Mouse (Mus musculus) thymus, adult 2 months (tissue): ENCODE results near the gene Trdn.

ENCODE experiments used
- CTCF ChIP-seq: fragments of 200-500 bp; IDR thresholded peaks from 2 replicates; pipeline ENCODE4 v1.5.1; 2012; ENCODE audit warnings: mild to moderate bottlenecking, control low read depth, low read length, moderate library complexity, borderline replicate concordance; ENCODE audit not compliant: control insufficient read depth, poor library complexity, insufficient read depth; ENCODE audit errors: extremely low read depth
- POLR2A ChIP-seq: fragments of 200-500 bp; IDR thresholded peaks from 2 replicates; pipeline ENCODE4 v1.6.1; 2012; ENCODE audit warnings: mild to moderate bottlenecking, low read length, control low read depth, moderate library complexity; ENCODE audit not compliant: control insufficient read depth, poor library complexity, insufficient read depth; ENCODE audit errors: extremely low read depth

DNA sequence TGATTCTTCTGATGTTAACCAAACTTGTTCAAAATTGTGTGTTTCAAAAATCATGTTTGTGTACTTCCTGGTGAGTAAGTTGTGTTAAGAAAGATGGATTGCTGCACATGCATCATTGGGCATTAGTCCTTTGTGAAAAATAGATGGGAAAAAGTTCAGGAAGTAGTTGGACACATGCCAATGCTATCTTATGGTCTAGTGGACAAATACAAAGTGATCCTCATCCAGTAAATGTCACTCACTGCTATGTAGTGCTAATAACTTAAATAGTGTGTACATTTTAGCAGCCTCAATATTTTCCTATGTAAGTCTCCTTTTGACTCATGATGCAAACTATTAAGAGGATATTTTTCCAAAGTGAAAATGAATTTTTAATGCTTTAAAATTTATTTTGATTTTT, 27.6 kb downstream of the Trdn start:
- no peak for TF ChIP-seq CTCF
- no peak for TF ChIP-seq POLR2A
